Mouse (Mus musculus): ENCODE measurements around the gene 1700088E04Rik. TPM values are rescaled to one million over a fixed set of nuclear protein-coding genes. Genes with fewer than 3 reads are reported as not detected.

Gene 1700088E04Rik
- total RNA-seq, 2 experiments from 2014 or later, result 0.96 to 1.6 TPM

DNA sequence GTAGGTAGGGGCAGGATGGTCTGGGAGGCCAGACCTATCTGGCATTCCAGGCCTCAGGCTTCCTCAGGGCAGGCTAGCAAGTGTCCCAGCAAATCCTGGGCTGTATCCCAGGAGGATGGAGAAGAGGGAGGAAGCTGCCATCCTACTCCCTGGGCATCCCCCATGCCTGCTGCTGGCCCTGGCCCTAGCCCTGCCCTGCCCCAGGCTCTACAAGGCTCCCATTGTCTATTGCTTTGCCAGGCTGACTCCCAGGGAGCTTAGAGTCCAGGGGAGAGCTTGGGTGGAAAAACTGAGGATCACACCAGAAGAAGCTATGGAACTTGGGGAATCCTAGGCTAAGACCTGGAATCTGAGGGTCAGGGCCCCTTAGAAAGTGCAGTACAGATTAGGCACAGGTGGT lies 39.5 kb downstream of the 1700088E04Rik start:
- DNase-seq (ENCODE audit: low spot score in 2 of 2), result no peak

DNA sequence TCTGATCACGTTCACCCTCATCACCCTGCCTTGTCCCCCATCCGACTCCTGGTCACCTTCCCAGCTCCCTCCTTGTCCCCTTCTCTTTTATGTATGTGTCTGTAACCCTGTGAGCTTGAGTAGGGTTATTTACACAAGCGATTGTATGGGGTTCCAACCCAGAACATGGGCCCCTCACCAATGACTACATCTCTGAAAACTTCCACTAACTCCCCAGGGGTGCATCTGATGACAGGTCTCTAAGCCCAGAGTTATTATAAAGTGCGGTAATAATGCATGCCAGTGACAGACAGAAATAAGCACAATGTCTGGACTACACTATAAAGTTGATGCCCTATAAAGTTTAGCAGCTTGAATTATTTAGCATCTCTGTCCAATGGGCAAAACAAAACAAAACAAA lies 40.7 kb downstream of the 1700088E04Rik start:
- DNase-seq (ENCODE audit: low spot score in 2 of 2), result no peak

DNA sequence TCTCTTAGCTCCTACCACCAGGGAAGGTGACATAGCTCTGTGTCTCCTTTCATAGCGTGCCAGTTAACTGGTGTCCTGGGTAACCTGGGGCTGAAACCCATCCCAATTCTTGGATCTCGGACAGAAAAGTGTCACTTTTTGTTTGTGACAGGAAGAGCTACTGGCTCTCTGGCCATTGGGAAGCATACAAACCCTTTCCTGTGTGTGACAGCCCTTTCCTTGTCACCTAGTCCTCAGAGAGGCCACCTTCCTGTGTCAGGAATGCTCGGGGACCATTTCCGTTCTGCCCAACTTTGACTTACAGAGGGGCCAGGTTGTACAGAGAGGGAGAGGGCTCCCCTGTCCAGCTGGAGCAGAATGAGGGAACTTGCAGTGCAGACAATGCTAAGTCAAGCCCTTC lies 41.6 kb downstream of the 1700088E04Rik start:
- no peak for DNase-seq (ENCODE audit: low spot score in 2 of 2)

DNA sequence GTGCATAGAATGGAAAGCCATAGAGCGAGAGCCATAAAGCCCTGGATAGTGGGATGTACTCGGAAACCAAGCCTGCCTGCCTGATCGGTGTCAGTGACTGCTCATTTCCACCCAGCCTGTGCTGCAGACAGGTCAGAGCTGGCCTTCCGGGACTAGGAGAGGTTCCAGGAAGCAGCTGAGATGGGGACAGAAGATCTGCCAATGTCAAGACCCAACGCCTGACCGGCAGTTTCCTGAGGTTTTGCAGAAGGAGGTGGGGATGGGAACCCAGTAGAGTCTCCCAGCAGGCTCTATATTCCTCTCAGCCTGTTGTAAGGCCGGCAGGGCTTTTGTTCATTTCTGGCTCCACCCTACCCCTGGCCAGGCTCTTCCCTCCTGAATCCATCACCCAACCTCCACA lies 42.2 kb downstream of the 1700088E04Rik start:
- no peak for DNase-seq (ENCODE audit: low spot score in 2 of 2)

- no peak for DNase-seq (ENCODE audit: low spot score in 2 of 2)
These were observed 42.8 kb downstream of the 1700088E04Rik start for GRCm38 (mm10) chr15:79098220-79098619.

DNA sequence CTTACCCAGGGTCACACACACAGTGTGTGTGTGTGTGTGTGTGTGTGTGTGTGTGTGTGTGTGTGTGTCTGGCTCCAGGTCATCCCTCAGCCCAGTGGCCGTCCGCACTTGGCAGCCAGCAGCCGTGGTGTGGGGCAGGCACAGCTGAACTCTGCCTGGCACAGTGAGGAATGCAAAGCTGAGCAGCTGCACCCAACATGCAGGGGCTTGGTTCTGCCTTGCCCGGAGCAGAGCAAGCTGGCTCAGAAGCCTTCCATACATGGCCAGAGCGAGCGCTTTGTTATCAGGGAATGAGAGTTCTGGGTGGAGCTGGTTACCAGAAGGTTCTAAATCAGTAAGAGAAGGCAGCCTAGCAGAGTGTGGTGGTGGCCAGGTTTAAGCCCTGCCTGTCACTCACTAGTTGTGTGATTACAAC lies 43.4 kb downstream of the 1700088E04Rik start:
- DNase-seq (ENCODE audit: low spot score in 2 of 2), result peak; percentile 40 to 73

DNA sequence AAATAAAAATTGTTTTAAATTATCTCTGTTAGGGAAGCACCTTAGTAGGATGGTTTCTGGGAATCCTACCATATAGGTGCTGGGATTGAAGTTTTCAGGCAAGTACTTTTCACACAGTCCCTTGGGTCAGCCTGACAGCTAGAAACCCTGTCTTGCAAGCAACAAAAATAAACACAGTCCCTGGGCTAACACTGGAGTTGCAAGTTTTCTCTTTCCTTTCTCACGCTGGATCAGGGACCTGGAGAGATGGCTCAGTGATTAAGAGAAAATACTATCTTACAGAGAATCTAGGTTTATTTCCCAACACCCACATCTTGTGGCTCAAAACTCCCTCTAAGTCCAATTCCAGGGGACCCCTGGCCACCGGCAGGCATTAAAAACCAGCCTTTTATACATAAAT lies 43.9 kb downstream of the 1700088E04Rik start:
- DNase-seq (ENCODE audit: low spot score in 2 of 2), result no peak

GRCm38 (mm10) chr15:79096556-79096955 lies 44.5 kb downstream of the 1700088E04Rik start:
- no peak for DNase-seq (ENCODE audit: low spot score in 2 of 2)

DNA sequence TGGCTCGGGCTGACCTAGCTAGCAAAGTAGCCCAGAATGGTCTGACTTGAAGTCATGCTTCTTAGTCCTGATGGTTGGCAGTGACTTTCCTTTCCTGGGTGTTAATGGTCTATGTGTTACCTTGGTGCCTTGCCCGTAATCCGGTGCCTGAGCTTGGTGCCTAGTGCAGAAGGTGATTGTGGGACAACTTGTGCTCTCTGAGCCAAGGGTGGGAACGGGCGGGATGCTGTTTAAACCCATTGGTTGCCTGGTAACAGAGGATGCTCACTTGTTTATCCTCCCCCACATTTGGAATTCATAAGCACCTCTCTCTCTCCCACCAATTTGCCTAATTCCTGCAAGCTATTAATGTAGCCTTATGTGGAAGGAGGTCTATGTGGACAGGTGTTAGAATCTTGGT lies 45.6 kb downstream of the 1700088E04Rik start:
- DNase-seq (ENCODE audit: low spot score in 2 of 2), result no peak

DNA sequence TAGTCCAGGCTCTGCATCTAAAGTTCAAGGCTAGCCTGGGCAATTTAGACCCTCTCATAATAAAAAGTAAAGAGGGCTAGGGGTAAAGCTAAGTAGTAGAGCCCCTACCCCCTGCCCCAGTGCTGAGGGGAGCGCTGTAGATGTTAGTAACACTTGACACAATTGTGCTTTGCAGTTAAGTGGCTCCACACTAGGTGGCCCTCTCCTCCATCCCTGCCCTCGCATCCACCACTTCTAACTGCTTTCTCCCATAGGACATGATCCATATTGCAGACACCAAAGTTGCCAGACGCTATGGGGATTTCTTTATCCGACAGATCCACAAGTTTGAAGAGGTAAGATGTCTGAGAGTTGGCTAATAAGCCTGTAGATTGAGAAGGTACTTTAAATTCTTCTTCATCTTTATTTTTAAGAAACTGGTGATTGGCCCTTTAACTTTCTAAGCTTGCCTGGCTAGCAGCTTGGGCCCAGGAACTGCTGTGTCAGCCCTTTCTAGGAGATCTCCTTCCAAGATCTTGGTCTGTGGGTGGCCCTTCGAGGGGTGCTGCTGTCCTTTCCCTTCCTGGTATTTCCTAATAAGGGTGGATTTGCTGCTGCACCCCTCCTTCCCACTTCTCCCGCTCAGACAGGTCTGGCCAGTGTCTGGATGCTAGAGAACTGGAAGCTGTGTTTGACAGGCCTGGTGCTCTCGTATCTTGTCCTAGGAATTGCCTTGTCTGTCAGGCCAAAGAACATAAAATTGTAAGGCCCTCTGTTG lies 47.8 kb downstream of the 1700088E04Rik start:
- DNase-seq (ENCODE audit: low spot score in 2 of 2), result no peak

GRCm38 (mm10) chr15:79092284-79092683 lies 48.8 kb downstream of the 1700088E04Rik start:
- no peak for DNase-seq (ENCODE audit: low spot score in 2 of 2)

GRCm38 (mm10) chr15:79079567-79079966 lies 61.5 kb downstream of the 1700088E04Rik start:
- DNase-seq (ENCODE audit: low spot score in 2 of 2), result no peak

Other genes with a start within 250 kb of the 1700088E04Rik start
- not detected for gene Gm49510, start 241.6 kb downstream of the 1700088E04Rik start, total RNA-seq (2021)
- 10 to 100 TPM; 14.6 to 16.4 TPM for gene Sh3bp1, start 241.5 kb downstream of the 1700088E04Rik start, total RNA-seq (2021)
- 10 to 100 TPM; 16.4 to 21.7 TPM for gene Pdxp, start 227.3 kb downstream of the 1700088E04Rik start, total RNA-seq (2021)
- 1,000 to 10,000 TPM; 1,203 to 1,363 TPM for gene Lgals1, start 214.5 kb downstream of the 1700088E04Rik start, total RNA-seq (2021)
- gene Nol12, start 206.3 kb downstream of the 1700088E04Rik start, total RNA-seq (2021), result 10 to 100 TPM; 34.4 to 38.6 TPM
- gene Triobp, start 193.5 kb downstream of the 1700088E04Rik start, total RNA-seq (2021), result 10 to 100 TPM; 83.6 to 94.1 TPM
- gene H1f0, start 112.8 kb downstream of the 1700088E04Rik start, total RNA-seq (2021), result 100 to 1,000 TPM; 212 to 246 TPM
- gene Galr3, start 99.4 kb downstream of the 1700088E04Rik start, total RNA-seq (2021), result not detected
- 10 to 100 TPM; 11.6 to 13.5 TPM for gene Ankrd54, start 78.4 kb downstream of the 1700088E04Rik start, total RNA-seq (2021)
- 100 to 1,000 TPM; 106 to 111 TPM for gene Eif3l, start 66.1 kb downstream of the 1700088E04Rik start, total RNA-seq (2021)
- 10 to 100 TPM; 26.5 to 29.4 TPM for gene Micall1, start 32.4 kb downstream of the 1700088E04Rik start, total RNA-seq (2021)
- 10 to 100 TPM; 72.2 to 92.4 TPM for gene Polr2f, start 244 bp downstream of the 1700088E04Rik start, total RNA-seq (2021)
- 10 to 100 TPM; 11.6 to 13.7 TPM for gene Sox10, start 24.0 kb upstream of the 1700088E04Rik start, total RNA-seq (2021)
- gene Pick1, start 87.9 kb upstream of the 1700088E04Rik start, total RNA-seq (2021), result 10 to 100 TPM; 21.9 to 24.2 TPM
- 1 to 10 TPM; 1.2 TPM for gene Gm49486, start 88.1 kb upstream of the 1700088E04Rik start, total RNA-seq (2021)
- under 1 TPM; 0.29 to 0.36 TPM for gene Slc16a8, start 113.5 kb upstream of the 1700088E04Rik start, total RNA-seq (2021)
- gene Baiap2l2, start 144.3 kb upstream of the 1700088E04Rik start, total RNA-seq (2021), result 1 to 10 TPM; 5.0 to 9.0 TPM
- 10 to 100 TPM; 11.5 to 15.7 TPM for gene Pla2g6, start 187.1 kb upstream of the 1700088E04Rik start, total RNA-seq (2021)
- 1 to 10 TPM; 3.8 to 4.0 TPM for gene Maff, start 205.4 kb upstream of the 1700088E04Rik start, total RNA-seq (2021)